In the genomic region with DNA sequence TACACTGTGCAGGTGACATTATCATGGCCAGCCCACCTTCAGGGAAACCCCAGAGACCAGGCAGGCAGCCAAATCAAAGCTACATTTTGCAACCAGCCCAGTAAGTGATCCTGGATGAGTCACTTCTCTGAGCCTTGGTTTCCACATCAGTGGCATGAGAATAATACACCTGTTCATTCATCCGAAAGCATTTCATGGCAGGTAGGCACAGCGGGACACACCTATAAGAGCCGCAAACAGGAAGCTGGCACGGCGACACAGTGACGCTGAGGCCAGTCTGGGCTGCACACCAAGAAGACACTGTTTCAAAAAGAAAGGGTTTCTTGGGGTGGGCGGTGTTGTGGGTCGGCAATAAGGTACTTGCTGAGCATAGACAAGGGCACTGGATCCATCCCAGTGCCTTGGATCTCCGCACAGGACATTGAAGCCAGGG, we compare ENCODE assay signal across 28 mouse cellular contexts. TPM values are rescaled to one million over a fixed set of nuclear protein-coding genes. Genes with fewer than 3 reads are reported as not detected.
DNase-seq lines count a peak whose midpoint lies in the region; ATAC-seq lines count a peak whose summit lies in the region.
"Had no signal": no experiment of that assay in that cellular context is flagged by ENCODE, and none has a peak within 500 bp of the region (broad histone marks: within the 10 kb centered on the region; RNA-seq: fewer than 3 reads in every experiment).

No protein-coding gene starts in this region.

- H3K4me1 ChIP-seq in hindbrain, embryonic 13.5 days (replicated peaks), result peaks cover 8% of the 10 kb centered on the region; the same call in 1 of the 2 replicates
- H3K4me1 ChIP-seq: heart, embryonic 15.5 days; hindbrain, embryonic 10.5 days; lung, embryonic 15.5 days had no signal

- H3K4me3 ChIP-seq in hindbrain, embryonic 13.5 days, result no peak overlapping the region
- H3K4me3 ChIP-seq: heart, adult 2 months; heart, embryonic 15.5 days; hindbrain, embryonic 10.5 days; left cerebral cortex, adult 2 months; liver, embryonic 13.5 days; lung, embryonic 15.5 days; neural tube, embryonic 13.5 days had no signal

- no peak overlapping the region for H3K27ac ChIP-seq in hindbrain, embryonic 13.5 days
- H3K27ac ChIP-seq: heart, adult 2 months; heart, embryonic 15.5 days; hindbrain, embryonic 10.5 days; kidney, postnatal 0 days; left cerebral cortex, adult 2 months; liver, embryonic 13.5 days; lung, embryonic 15.5 days; neural tube, embryonic 13.5 days had no signal

- 97% methylated on average over 9 of the region's 9 CpGs for whole genome bisulfite sequencing in hindbrain, embryonic 13.5 days

- no peak overlapping the region for H3K4me2 ChIP-seq in hindbrain, embryonic 13.5 days
- H3K4me2 ChIP-seq: heart, embryonic 15.5 days; liver, embryonic 13.5 days; lung, embryonic 15.5 days; neural tube, embryonic 13.5 days had no signal

- no peak overlapping the region for H3K9ac ChIP-seq in hindbrain, embryonic 13.5 days
- H3K9ac ChIP-seq: heart, embryonic 15.5 days; liver, embryonic 13.5 days; lung, embryonic 15.5 days; neural tube, embryonic 13.5 days had no signal

- peaks cover 68% of the 10 kb centered on the region for H3K36me3 ChIP-seq in hindbrain, embryonic 13.5 days

- peak; percentile 52 for DNase-seq in cerebellum, adult 11 months
- DNase-seq in lung, adult 18-20 months, result peak; percentile 42 to 69
- DNase-seq in lung, postnatal 10 days, result no peak
- DNase-seq in cerebellum, adult 9-10 months, result peak; percentile 81
- peak; percentile 89 for DNase-seq in gonadal fat pad, adult 2 months (ENCODE audit: low read depth)
- DNase-seq in left cerebral cortex, adult 8-10 months (ENCODE audit: low spot score in 2 of 2), result no peak
- DNase-seq: adrenal gland, postnatal 25 days; gastrocnemius, postnatal 10 days; heart, adult 2 months; kidney, adult 18-20 months; liver, embryonic 13.5 days; midbrain, embryonic 14.5 days; right cerebral cortex, postnatal 14 days; spleen, adult 18-20 months; thymus, postnatal 36 days had no signal

- H3K9me3 ChIP-seq in hindbrain, embryonic 13.5 days, result no peaks in the 10 kb centered on the region
- H3K9me3 ChIP-seq: G1E; heart, embryonic 15.5 days; hindbrain, embryonic 10.5 days; liver, embryonic 13.5 days; lung, embryonic 15.5 days; neural tube, embryonic 13.5 days had no signal

- no peak for ATAC-seq in cerebellum, adult (ENCODE audit: insufficient number of reproducible peaks, low FRiP score, low TSS enrichment)
- no peak for ATAC-seq in hindbrain, embryonic 13.5 days (ENCODE audit: low FRiP score)

- H3K27me3 ChIP-seq in hindbrain, embryonic 13.5 days, result no peaks in the 10 kb centered on the region
- H3K27me3 ChIP-seq: heart, embryonic 15.5 days; liver, embryonic 13.5 days; lung, embryonic 15.5 days; neural tube, embryonic 13.5 days had no signal

RNA-seq across cellular contexts. Expression of a gene that starts 6.6 kb away (rescaled TPM):
- 59.5 and 76.2 TPM in 2 replicates for polyA plus RNA-seq in gonadal fat pad, adult 2 months (2012; rRNA removed)
- polyA plus RNA-seq in hindbrain, embryonic 13.5 days (2015; fragmentation: Nextera tagmentation; extraction: Ambion mirVana), result 62.9 and 65.3 TPM in 2 replicates
- total RNA-seq in left cerebral cortex, adult 8-10 months (2022), result 100 to 1,000 TPM; 180 to 198 (median 188) TPM

RNA-seq across cellular contexts. Expression of a gene that starts 17.6 kb away (rescaled TPM):
- 10.0 and 13.9 TPM in 2 replicates for polyA plus RNA-seq in gonadal fat pad, adult 2 months (2012; rRNA removed)
- polyA plus RNA-seq in hindbrain, embryonic 13.5 days (2015; fragmentation: Nextera tagmentation; extraction: Ambion mirVana), result 130 and 137 TPM in 2 replicates
- 10 to 100 TPM; 73.0 to 81.8 (median 75.8) TPM for total RNA-seq in left cerebral cortex, adult 8-10 months (2022)
- total RNA-seq: G1E; megakaryocyte progenitor cell, adult 5-6 weeks had no signal
- polyA plus RNA-seq: G1E had no signal

RNA-seq across cellular contexts. Expression of a gene that starts 26.2 kb away (rescaled TPM):
- polyA plus RNA-seq in gonadal fat pad, adult 2 months (2012; rRNA removed), result 0.35 and 0.52 TPM in 2 replicates
- polyA plus RNA-seq in hindbrain, embryonic 13.5 days (2015; fragmentation: Nextera tagmentation; extraction: Ambion mirVana), result not detected in 2 replicates
- total RNA-seq in left cerebral cortex, adult 8-10 months (2022), result not detected
- total RNA-seq: adrenal gland, postnatal 25 days; G1E; gastrocnemius, postnatal 10 days; heart, adult 2 months; layer of hippocampus, adult 8-10 months; left cerebral cortex, adult 2 months; megakaryocyte progenitor cell, adult 5-6 weeks had no signal
- polyA plus RNA-seq: forebrain, embryonic 11.5 days; G1E; heart, adult 2 months; heart, embryonic 15.5 days; hindbrain, embryonic 10.5 days; kidney, postnatal 0 days; limb, embryonic 11.5 days; liver, embryonic 13.5 days; lung, embryonic 15.5 days; midbrain, embryonic 14.5 days; neural tube, embryonic 13.5 days had no signal

RNA-seq across cellular contexts. Expression of a gene that starts 28.1 kb away (rescaled TPM):
- 14.1 and 17.0 TPM in 2 replicates for polyA plus RNA-seq in gonadal fat pad, adult 2 months (2012; rRNA removed)
- 73.3 and 76.8 TPM in 2 replicates for polyA plus RNA-seq in hindbrain, embryonic 13.5 days (2015; fragmentation: Nextera tagmentation; extraction: Ambion mirVana)
- 10 to 100 TPM; 52.4 to 56.6 (median 55.3) TPM for total RNA-seq in left cerebral cortex, adult 8-10 months (2022)

RNA-seq across cellular contexts. Expression of a gene that starts 33.5 kb away (rescaled TPM):
- 13.5 and 13.8 TPM in 2 replicates for polyA plus RNA-seq in gonadal fat pad, adult 2 months (2012; rRNA removed)
- 43.4 and 44.9 TPM in 2 replicates for polyA plus RNA-seq in hindbrain, embryonic 13.5 days (2015; fragmentation: Nextera tagmentation; extraction: Ambion mirVana)
- 10 to 100 TPM; 21.9 to 28.5 (median 26.0) TPM for total RNA-seq in left cerebral cortex, adult 8-10 months (2022)

Comparison
In these comparisons a context has a peak if more than half of its experiments do, and no peak if none do; other contexts are left out.
1. DNase-seq: peak in cerebellum, adult 11 months (single experiment), lung, adult 18-20 months (2 of 2), cerebellum, adult 9-10 months (single experiment) and gonadal fat pad, adult 2 months (single experiment); none in lung, postnatal 10 days (single experiment) and left cerebral cortex, adult 8-10 months (0 of 2).